Mouse (Mus musculus): ENCODE measurements around the gene Mgrn1. TPM values are rescaled to one million over a fixed set of nuclear protein-coding genes. Genes with fewer than 3 reads are reported as not detected.

Mgrn1 gene
- polyA plus RNA-seq, 2 experiments, result 87.7 to 101 TPM

DNA sequence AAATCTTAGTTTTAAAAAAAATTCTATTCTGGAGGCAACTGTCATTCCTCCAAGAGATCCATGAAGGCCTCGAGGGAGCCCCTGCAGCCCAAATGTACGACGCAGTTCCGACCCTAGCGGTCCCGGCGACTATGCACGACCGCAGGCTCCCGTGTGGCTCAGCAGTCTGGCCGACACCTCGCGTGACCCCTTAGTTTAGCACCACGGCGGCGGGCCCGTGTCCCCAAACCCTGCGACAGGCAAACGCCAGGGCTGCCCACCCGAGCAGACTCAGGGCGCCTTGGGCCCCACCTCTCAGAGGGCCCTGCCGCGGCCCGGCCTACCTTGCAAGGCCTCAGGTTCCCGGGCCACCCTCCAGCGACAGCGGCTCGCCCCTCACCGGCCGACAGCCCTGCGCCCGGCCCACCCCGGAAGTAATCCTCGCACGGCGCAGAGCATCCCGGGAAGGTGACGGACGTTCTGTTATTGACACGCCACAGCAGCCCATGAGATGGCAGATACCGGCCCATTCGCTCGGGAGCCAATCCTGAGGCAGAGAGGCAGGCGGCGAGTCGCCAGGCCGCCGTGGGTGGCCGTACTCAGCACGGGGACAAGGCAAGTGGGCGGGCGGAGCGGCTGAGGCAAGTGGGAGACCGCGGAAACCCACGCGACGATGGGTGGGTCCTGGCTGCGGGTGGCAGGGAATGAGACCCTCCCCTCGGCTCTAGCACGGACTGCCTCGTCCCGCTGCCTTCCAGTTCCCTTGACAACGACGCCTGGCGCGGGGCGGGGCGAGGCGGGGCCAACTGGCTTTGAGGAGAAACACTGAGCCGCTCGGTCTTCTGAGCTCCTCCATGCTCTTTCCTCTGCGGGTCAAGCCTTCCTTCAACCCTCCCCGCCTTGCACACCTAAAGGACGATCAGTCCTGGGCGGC, 78.0 kb downstream of the Mgrn1 start, which contains the start of gene Anks3:
TSS of gene Anks3 (minus strand) at position 409 of the 913 bp plus-strand sequence.
- Histone ChIP-seq H3K9ac (ENCODE audit: low read depth, low read length, severe bottlenecking) (peak within 1 kb of the TSS; percentile 76), H3K27ac (replicated peaks; ENCODE audit: low read depth, low read length) (peak within 1 kb of the TSS; percentile 41), H3K36me3 (ENCODE audit: control insufficient read depth, insufficient read depth, low read length) (no peaks in the 10 kb centered on the region; the same call in 1 of the 2 replicates), H3K4me1 (ENCODE audit: control insufficient read depth, insufficient read depth, low read length) (peaks cover 9% of the 10 kb centered on the region), H3K9me3 (ENCODE audit: control insufficient read depth, low read length) (no peaks in the 10 kb centered on the region), H3K4me2 (replicated peaks; ENCODE audit: low read depth, low read length, severe bottlenecking) (peak within 1 kb of the TSS; percentile 64), H3K4me3 (replicated peaks; ENCODE audit: low read length) (peak within 1 kb of the TSS; percentile 89), H3K27me3 (ENCODE audit: control insufficient read depth, insufficient read depth, low read length) (no peaks in the 10 kb centered on the region)
- peak; percentile 97 for ATAC-seq (ENCODE audit: low FRiP score, low read depth)
- under 1% methylated on average over 69 of the region's 76 CpGs for whole genome bisulfite sequencing
- DNase-seq (ENCODE audit: low spot score), result peak; percentile 94
- TF ChIP-seq POLR2A (IDR thresholded peaks at IDR 0.05; ENCODE audit: borderline replicate concordance, extremely low read depth, insufficient read depth, insufficient read length), result peak; percentile 70; the same call in 1 of the 2 replicates

DNA sequence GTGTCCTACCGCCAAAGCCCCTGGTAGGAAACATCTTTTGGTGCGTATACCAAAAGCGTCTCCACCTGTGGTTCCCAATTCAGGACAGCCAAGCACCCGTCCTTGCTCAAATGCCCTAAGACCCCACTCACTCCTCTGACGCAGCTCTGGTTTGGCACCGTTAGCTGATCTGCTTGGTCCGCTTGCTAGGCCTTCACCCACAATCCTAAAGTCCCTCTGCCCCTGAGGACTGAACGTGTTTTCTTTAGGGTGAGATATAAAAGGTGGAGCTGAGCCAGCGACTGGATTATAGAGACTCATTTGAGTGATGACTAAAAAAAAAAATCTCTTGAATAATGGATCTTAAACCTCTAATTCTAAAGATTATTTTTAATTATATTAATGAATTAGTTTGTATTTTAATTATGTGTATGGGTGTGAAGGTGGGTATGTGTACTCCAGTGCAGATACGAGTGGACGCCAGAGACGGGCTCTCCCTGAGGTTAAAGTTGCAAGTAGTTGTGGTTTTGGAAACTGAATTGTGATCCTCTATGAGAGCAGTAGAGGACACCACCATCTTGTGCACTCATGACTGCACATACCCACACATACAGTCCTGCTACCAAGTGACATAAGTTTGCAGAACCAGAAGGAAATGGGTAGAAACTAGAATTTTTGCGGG, 78.8 kb downstream of the Mgrn1 start:
- Histone ChIP-seq H3K9me3 (ENCODE audit: control insufficient read depth, low read length) (no peaks in the 10 kb centered on the region), H3K27me3 (ENCODE audit: control insufficient read depth, insufficient read depth, low read length) (no peaks in the 10 kb centered on the region), H3K4me3 (replicated peaks; ENCODE audit: low read length) (peak overlapping the region; percentile 89), H3K4me1 (ENCODE audit: control insufficient read depth, insufficient read depth, low read length) (peaks cover 9% of the 10 kb centered on the region), H3K4me2 (replicated peaks; ENCODE audit: low read depth, low read length, severe bottlenecking) (peak overlapping the region; percentile 64), H3K27ac (replicated peaks; ENCODE audit: low read depth, low read length) (peak overlapping the region; percentile 41), H3K36me3 (ENCODE audit: control insufficient read depth, insufficient read depth, low read length) (no peaks in the 10 kb centered on the region; the same call in 1 of the 2 replicates), H3K9ac (ENCODE audit: low read depth, low read length, severe bottlenecking) (peak overlapping the region; percentile 76)
- ATAC-seq (ENCODE audit: low FRiP score, low read depth) (0 out of 2 replicates have a peak, but pooled peaks have one; percentile 0), DNase-seq (ENCODE audit: low spot score) (peak; percentile 9)
- no peak for TF ChIP-seq POLR2A (IDR thresholded peaks at IDR 0.05; ENCODE audit: borderline replicate concordance, extremely low read depth, insufficient read depth, insufficient read length)
- 26% methylated on average over 13 of the region's 13 CpGs for WGBS

DNA sequence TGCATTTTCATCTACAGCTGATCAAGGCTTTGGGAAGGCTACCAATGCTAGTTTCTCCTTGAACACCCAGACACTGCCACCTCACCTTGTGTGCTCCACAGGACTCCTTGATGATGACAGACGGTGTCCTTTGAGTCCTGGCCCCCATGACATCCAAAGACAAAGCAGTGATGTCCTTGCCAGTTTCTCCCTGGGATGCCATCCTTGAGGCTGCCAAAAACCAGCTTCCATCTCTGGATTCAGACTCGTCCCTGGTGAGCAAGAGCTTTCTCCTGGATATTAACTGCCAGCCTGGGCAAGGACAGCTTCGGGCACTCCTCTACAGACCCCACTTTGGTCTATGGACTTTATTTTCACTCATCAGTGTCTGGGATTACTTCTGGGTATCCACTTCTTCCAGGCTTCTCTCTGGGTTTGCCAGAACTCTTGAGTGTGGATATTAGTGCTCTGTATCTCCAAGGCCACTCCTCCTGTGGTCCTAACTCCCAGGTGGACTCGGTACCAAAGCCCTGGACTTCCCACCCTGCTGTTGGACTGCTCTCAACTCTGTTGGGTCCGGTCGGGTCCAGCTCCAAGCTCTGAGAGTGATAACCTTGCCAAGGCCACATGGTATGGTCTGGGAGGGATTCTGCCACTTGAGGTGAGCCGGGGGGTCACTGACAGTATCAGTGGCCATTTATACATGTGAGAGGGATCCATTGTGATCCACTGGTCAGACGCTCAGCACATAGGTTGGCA, 79.5 kb downstream of the Mgrn1 start:
- no peak for ATAC-seq (ENCODE audit: low FRiP score, low read depth)
- H3K4me3 ChIP-seq (replicated peaks; ENCODE audit: low read length), result no peak overlapping the region
- H3K4me2 ChIP-seq (replicated peaks; ENCODE audit: low read depth, low read length, severe bottlenecking), result no peak overlapping the region
- H3K36me3 ChIP-seq (ENCODE audit: control insufficient read depth, insufficient read depth, low read length), result no peaks in the 10 kb centered on the region; the same call in 1 of the 2 replicates
- peaks cover 9% of the 10 kb centered on the region for H3K4me1 ChIP-seq (ENCODE audit: control insufficient read depth, insufficient read depth, low read length)
- H3K27ac ChIP-seq (replicated peaks; ENCODE audit: low read depth, low read length), result no peak overlapping the region
- DNase-seq (ENCODE audit: low spot score), result no peak
- 86% methylated on average over 8 of the region's 8 CpGs for WGBS
- H3K27me3 ChIP-seq (ENCODE audit: control insufficient read depth, insufficient read depth, low read length), result no peaks in the 10 kb centered on the region
- no peaks in the 10 kb centered on the region for H3K9me3 ChIP-seq (ENCODE audit: control insufficient read depth, low read length)
- TF ChIP-seq POLR2A (IDR thresholded peaks at IDR 0.05; ENCODE audit: borderline replicate concordance, extremely low read depth, insufficient read depth, insufficient read length), result no peak
- no peak overlapping the region for H3K9ac ChIP-seq (ENCODE audit: low read depth, low read length, severe bottlenecking)

DNA sequence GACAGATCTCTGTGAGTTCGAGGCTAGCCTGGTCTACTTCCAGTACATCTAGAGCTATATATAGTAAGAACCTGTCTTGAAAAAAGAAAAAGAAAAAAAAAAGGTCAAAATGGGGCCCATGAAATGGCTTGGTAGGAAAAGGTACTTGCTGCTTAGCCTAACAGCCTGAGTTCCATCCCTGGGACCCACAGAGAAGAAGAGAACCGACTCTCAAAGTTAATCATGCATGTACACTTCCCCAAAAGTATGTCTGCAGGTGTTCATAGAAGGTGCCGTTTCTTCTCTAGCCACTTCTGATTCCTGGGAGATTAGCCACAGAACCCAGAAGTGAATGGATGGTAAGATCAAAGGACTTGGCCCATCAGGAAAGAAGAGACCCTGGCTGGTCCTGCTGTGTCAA, 82.4 kb downstream of the Mgrn1 start:
- DNase-seq (ENCODE audit: low spot score) (no peak), ATAC-seq (ENCODE audit: low FRiP score, low read depth) (no peak)
- Histone ChIP-seq H3K4me3 (replicated peaks; ENCODE audit: low read length) (no peak overlapping the region), H3K9me3 (ENCODE audit: control insufficient read depth, low read length) (no peaks in the 10 kb centered on the region), H3K4me2 (replicated peaks; ENCODE audit: low read depth, low read length, severe bottlenecking) (no peak overlapping the region), H3K9ac (ENCODE audit: low read depth, low read length, severe bottlenecking) (no peak overlapping the region), H3K27ac (replicated peaks; ENCODE audit: low read depth, low read length) (no peak overlapping the region), H3K36me3 (ENCODE audit: control insufficient read depth, insufficient read depth, low read length) (no peaks in the 10 kb centered on the region), H3K4me1 (ENCODE audit: control insufficient read depth, insufficient read depth, low read length) (peaks cover 3% of the 10 kb centered on the region; the same call in 1 of the 2 replicates), H3K27me3 (ENCODE audit: control insufficient read depth, insufficient read depth, low read length) (no peaks in the 10 kb centered on the region)
- 71% methylated on average over 3 of the region's 3 CpGs for WGBS
- TF ChIP-seq POLR2A (IDR thresholded peaks at IDR 0.05; ENCODE audit: borderline replicate concordance, extremely low read depth, insufficient read depth, insufficient read length), result no peak

All from limb, embryonic 14.5 days (tissue).